Mouse (Mus musculus) intestine, postnatal 0 days (tissue): ENCODE results near the gene Krt6b. TPM values are rescaled to one million over a fixed set of nuclear protein-coding genes. Genes with fewer than 3 reads are reported as not detected.
A peak's percentile ranks its signal among the peaks of the same experiment; 100 is the strongest.

ENCODE experiments used
- ATAC-seq: fragments of 200-750 bp; cut with Nextera tagmentation; 2 replicates; pipeline ENCODE4 v1.8.0; 2017; ENCODE audit warnings: mild to moderate bottlenecking, moderate TSS enrichment, moderate library complexity
- H3K27ac ChIP-seq: fragments of 300-500 bp; sonication (generic); 2 replicates; pipeline ENCODE4 v1.5.1; 2014; ENCODE audit warnings: mild to moderate bottlenecking, low read depth, low read length, moderate library complexity
- H3K27me3 ChIP-seq: fragments of 300-500 bp; sonication (generic); replicated peaks from 2 replicates; pipeline ENCODE4 v1.6.1; 2014; ENCODE audit warnings: low read length, mixed read lengths; ENCODE audit not compliant: control insufficient read depth, insufficient read depth
- H3K36me3 ChIP-seq: fragments of 300-500 bp; sonication (generic); 2 replicates; pipeline ENCODE4 v1.6.1; 2014; ENCODE audit warnings: mild to moderate bottlenecking, moderate library complexity; ENCODE audit not compliant: control insufficient read depth, insufficient read depth
- H3K4me1 ChIP-seq: fragments of 300-500 bp; sonication (generic); replicated peaks from 2 replicates; pipeline ENCODE4 v1.6.1; 2014; ENCODE audit warnings: antibody characterized with exemption, low read length, mixed read lengths; ENCODE audit not compliant: control insufficient read depth, insufficient read depth
- H3K4me2 ChIP-seq: fragments of 300-500 bp; sonication (generic); replicated peaks from 2 replicates; pipeline ENCODE4 v1.6.1; 2014; ENCODE audit warnings: low read depth, mild to moderate bottlenecking, moderate library complexity
- H3K4me3 ChIP-seq: fragments of 300-500 bp; sonication (generic); 2 replicates; pipeline ENCODE4 v1.5.1; 2014; ENCODE audit warnings: low read depth, low read length
- H3K9ac ChIP-seq: fragments of 300-500 bp; sonication (generic); 2 replicates; pipeline ENCODE4 v1.6.1; 2014; ENCODE audit warnings: mild to moderate bottlenecking, low read depth, low read length
- H3K9me3 ChIP-seq: fragments of 300-500 bp; sonication (generic); 2 replicates; pipeline ENCODE4 v1.6.1; 2016; ENCODE audit warnings: mixed run types; ENCODE audit not compliant: control insufficient read depth
- CTCF ChIP-seq: sonication (generic); IDR thresholded peaks from 2 replicates; pipeline ENCODE4 v1.5.1; 2016; ENCODE audit warnings: low read depth, mild to moderate bottlenecking, control low read depth, antibody characterized with exemption, moderate library complexity
- WGBS: fragments of 180-500 bp; shearing (Covaris S2); extraction: QIAGEN DNeasy Blood & Tissue Kit; methylation state at CpG from one replicate; pipeline ENCODE4 v1.1.7; 2014; 5-methylcytosine and 5-hydroxymethylcytosine counted together
- polyA plus RNA-seq: library from polyadenylated mRNA; unstranded; fragments of >200 nt; fragmentation: Nextera tagmentation; extraction: Ambion mirVana; gene quantifications from 2 replicates; pipeline ENCODE4 v1.2.1, GENCODE M21; 2015

The Krt6b gene
- polyA plus RNA-seq, 1 experiment from 2014 or later = 0.34 TPM

GRCm38 (mm10) chr15:101707454-101707853 lies 27.4 kb upstream of the Krt6b start:
- no peaks in the 10 kb centered on the region for H3K4me1 ChIP-seq
- no peaks in the 10 kb centered on the region for H3K9me3 ChIP-seq
- H3K4me2 ChIP-seq = no peak overlapping the region
- no peak overlapping the region for H3K4me3 ChIP-seq
- WGBS = 85% methylated on average over 9 of the region's 9 CpGs
- no peak for TF ChIP-seq CTCF
- no peak overlapping the region for H3K9ac ChIP-seq
- H3K36me3 ChIP-seq = no peaks in the 10 kb centered on the region
- no peaks in the 10 kb centered on the region for H3K27me3 ChIP-seq
- ATAC-seq = no peak
- no peak overlapping the region for H3K27ac ChIP-seq

- H3K4me1 ChIP-seq = no peaks in the 10 kb centered on the region
- no peak overlapping the region for H3K9ac ChIP-seq
- no peak for ATAC-seq
- no peak overlapping the region for H3K27ac ChIP-seq
- H3K27me3 ChIP-seq = no peaks in the 10 kb centered on the region
- H3K4me3 ChIP-seq = no peak overlapping the region
- no peak overlapping the region for H3K4me2 ChIP-seq
- H3K36me3 ChIP-seq = no peaks in the 10 kb centered on the region
- H3K9me3 ChIP-seq = no peaks in the 10 kb centered on the region
- WGBS = 64% methylated on average over 4 of the region's 4 CpGs
- peak; percentile 65 for TF ChIP-seq CTCF
Measured at GRCm38 (mm10) chr15:101704066-101704465, 24.0 kb upstream of the Krt6b start.

GRCm38 (mm10) chr15:101702380-101702779 lies 22.3 kb upstream of the Krt6b start:
- no peak for TF ChIP-seq CTCF
- no peak for ATAC-seq
- no peaks in the 10 kb centered on the region for H3K4me1 ChIP-seq

DNA sequence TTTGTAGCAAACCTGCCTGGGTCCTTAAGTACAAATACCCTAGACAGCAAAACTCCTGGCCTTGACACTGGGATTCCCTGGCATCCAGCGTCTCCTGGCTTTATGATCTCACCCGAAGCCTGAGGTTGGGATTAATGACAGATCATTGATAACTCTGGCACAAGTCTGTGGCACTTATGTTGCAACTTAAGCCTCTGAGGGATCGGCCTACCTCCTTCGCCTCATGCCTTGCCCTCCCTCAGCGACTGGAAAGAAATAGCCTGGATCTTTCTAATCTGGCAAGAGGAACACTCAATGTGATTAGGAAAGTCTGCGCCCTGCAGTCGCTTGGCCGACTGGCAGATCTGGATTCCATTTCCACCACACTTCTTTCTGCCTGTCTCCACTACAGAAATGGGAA lies 19.8 kb upstream of the Krt6b start:
- H3K36me3 ChIP-seq = no peaks in the 10 kb centered on the region
- WGBS = 75% methylated on average over 8 of the region's 8 CpGs
- H3K9ac ChIP-seq = no peak overlapping the region
- no peaks in the 10 kb centered on the region for H3K27me3 ChIP-seq
- no peak for TF ChIP-seq CTCF
- no peak overlapping the region for H3K27ac ChIP-seq
- H3K4me2 ChIP-seq = no peak overlapping the region
- no peak overlapping the region for H3K4me3 ChIP-seq
- no peak for ATAC-seq
- H3K4me1 ChIP-seq = no peaks in the 10 kb centered on the region
- H3K9me3 ChIP-seq = no peaks in the 10 kb centered on the region

More at GRCm38 (mm10) chr15:101702380-101702779, 22.3 kb upstream of the Krt6b start:
- Histone ChIP-seq H3K27me3 (no peaks in the 10 kb centered on the region), H3K9me3 (no peaks in the 10 kb centered on the region), H3K27ac (no peak overlapping the region), H3K36me3 (no peaks in the 10 kb centered on the region), H3K4me2 (no peak overlapping the region), H3K4me3 (no peak overlapping the region), H3K9ac (no peak overlapping the region)
- 44% methylated on average over 2 of the region's 2 CpGs for WGBS

GRCm38 (mm10) chr15:101699192-101699591 lies 19.1 kb upstream of the Krt6b start:
- no peaks in the 10 kb centered on the region for H3K27me3 ChIP-seq
- H3K27ac ChIP-seq = no peak overlapping the region
- H3K9me3 ChIP-seq = no peaks in the 10 kb centered on the region
- no peak for ATAC-seq
- no peaks in the 10 kb centered on the region for H3K36me3 ChIP-seq
- 45% methylated on average over 3 of the region's 3 CpGs for WGBS
- no peak overlapping the region for H3K4me3 ChIP-seq
- TF ChIP-seq CTCF = no peak
- no peak overlapping the region for H3K9ac ChIP-seq
- no peaks in the 10 kb centered on the region for H3K4me1 ChIP-seq
- no peak overlapping the region for H3K4me2 ChIP-seq

GRCm38 (mm10) chr15:101697326-101698188 lies 17.5 kb upstream of the Krt6b start:
- TF ChIP-seq CTCF = no peak
- WGBS = 66% methylated on average over 8 of the region's 8 CpGs
- no peak for ATAC-seq

More at GRCm38 (mm10) chr15:101697326-101698188, 17.5 kb upstream of the Krt6b start:
- no peaks in the 10 kb centered on the region for H3K9me3 ChIP-seq
- no peak overlapping the region for H3K9ac ChIP-seq
- H3K27me3 ChIP-seq = no peaks in the 10 kb centered on the region
- H3K27ac ChIP-seq = no peak overlapping the region
- no peak overlapping the region for H3K4me3 ChIP-seq
- H3K36me3 ChIP-seq = no peaks in the 10 kb centered on the region
- no peak overlapping the region for H3K4me2 ChIP-seq
- no peaks in the 10 kb centered on the region for H3K4me1 ChIP-seq
